Mouse (Mus musculus) gastrocnemius, postnatal 14 days (tissue): ENCODE data around the gene Gdpd1. TPM values are rescaled to one million over a fixed set of nuclear protein-coding genes. Genes with fewer than 3 reads are reported as not detected.
A peak's percentile ranks its signal among the peaks of the same experiment; 100 is the strongest.
"Not testable (repeated sequence)": the region's sequence is repeated elsewhere in the genome, so short reads cannot be mapped to it uniquely, and the experiment has no call there.

Experiments
- DNase-seq: peaks from one replicate; pipeline ENCODE4 v3.0.0; 2021; ENCODE audit warnings: mixed read lengths
- intact Hi-C: fragments of 180-260 bp; cut with DNase I; formaldehyde crosslinking; loops from one replicate; pipeline ENCODE4 v1.15.1; 2025; ENCODE audit warnings: low total_unique reads
- long read RNA-seq, 2 experiments: library from polyadenylated mRNA; stranded (forward); transcript quantifications; one replicate each; pipeline ENCODE4 v2.0.0; 2021
- total RNA-seq, 2 experiments: library from RNA; stranded (reverse); gene quantifications; 2 replicates each; pipeline ENCODE4 v1.2.3; 2021

Gdpd1 gene
- total RNA-seq = 1 to 10 TPM; 2.5 to 3.0 TPM
- long read RNA-seq, experiment 1, partial matches to known transcripts = 0 of 3 reads
- long read RNA-seq, experiment 1, other reads (novel, unspliced or antisense) = 0 of 3 reads
- long read RNA-seq, experiment 2, transcript Gdpd1-201 (10 exons, 2,336 nt) = major isoform, 7 of 8 reads
- long read RNA-seq, experiment 2, partial matches to known transcripts = 1 of 8 reads
- long read RNA-seq, experiment 2, other reads (novel, unspliced or antisense) = 0 of 8 reads

DNA sequence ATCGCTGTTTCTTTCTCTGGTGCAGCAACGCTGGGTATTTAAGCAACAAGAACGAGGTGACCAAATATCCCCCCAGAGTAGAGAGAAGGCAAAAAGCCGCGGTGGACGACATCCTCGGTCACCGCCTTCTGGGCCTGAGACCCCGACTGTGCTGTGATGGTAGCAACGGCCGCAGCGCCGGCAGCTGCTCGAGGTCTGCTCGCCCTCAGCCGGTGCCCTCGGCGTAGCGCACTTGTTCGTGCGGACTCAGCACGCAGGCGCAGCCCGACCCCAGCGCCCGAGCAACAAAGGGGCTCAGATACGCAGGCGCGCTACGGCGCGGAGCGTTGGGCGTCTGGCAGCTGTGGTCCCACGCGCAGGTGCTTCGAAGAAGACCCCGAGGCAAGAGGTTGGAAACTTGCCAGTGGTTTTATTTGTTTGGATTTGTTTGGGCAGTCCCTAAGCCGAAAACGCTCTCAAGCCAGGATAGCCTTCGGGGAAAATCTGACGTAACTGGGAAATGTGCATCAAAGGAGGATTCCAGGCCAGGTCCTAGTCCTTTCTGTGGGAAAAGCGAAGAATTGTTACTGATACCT is at the start of gene Gdpd1:
Gene Gdpd1, minus strand, starts transcription at position 197 of the 575 bp plus-strand sequence.
- intact Hi-C loops = no loop called here
- DNase-seq = peak; percentile 82

DNA sequence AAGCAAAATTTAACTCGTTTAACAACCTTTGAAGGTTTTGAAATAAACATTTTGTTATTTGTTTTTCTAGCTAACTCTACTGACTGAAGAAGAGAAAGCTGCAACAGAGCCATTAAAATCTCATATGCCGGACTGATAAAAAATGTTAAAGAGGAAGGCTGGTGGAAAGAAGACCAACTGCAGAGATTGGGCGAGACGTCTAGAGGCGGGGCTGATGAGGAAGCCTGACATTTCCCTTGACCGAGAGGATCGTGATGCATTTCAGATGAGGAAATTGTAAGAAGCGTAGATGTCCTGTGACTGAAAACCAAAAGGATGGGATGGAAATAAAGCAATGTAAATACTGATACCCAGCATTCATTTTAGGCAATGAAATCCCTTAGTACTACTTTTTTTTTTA is 48.0 kb upstream of the Gdpd1 start:
- intact Hi-C loops = no loop called here
- DNase-seq = no peak

DNA sequence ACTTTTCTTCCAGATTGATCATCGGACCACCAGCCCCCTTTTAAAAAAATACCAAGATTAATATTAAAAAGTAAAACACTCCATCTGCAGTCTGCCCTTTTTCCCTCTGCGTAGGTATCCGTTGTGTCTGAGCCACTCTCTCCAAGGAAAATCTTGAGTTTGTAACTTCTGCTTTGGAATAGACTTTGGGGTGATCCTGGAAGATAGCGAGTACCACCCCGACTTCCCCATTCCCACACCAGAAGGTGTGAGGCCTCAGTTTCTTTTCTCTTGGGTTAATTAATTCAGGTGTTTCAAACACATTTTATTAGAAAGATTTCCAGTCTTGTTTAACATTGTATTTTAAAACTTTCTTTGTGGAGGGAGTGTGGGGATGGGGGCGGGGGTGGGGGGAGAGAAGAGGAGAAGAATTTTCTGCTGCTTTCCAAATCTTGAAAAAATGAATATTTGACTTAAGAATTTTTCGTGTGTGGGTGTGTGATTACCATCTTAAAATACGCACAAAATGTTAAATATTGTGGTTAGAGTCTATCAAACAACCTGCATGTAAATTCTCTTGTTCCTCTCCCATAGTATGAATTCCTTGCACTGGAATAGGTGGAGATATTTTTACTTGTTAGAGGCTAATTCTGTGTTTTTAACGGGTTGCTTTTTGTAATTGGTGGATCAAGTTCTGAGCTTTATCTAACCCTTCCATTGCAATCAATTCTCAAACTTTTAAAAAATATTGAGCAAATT is 36.5 kb upstream of the Gdpd1 start:
- intact Hi-C loops = no loop called here
- no peak for DNase-seq

DNA sequence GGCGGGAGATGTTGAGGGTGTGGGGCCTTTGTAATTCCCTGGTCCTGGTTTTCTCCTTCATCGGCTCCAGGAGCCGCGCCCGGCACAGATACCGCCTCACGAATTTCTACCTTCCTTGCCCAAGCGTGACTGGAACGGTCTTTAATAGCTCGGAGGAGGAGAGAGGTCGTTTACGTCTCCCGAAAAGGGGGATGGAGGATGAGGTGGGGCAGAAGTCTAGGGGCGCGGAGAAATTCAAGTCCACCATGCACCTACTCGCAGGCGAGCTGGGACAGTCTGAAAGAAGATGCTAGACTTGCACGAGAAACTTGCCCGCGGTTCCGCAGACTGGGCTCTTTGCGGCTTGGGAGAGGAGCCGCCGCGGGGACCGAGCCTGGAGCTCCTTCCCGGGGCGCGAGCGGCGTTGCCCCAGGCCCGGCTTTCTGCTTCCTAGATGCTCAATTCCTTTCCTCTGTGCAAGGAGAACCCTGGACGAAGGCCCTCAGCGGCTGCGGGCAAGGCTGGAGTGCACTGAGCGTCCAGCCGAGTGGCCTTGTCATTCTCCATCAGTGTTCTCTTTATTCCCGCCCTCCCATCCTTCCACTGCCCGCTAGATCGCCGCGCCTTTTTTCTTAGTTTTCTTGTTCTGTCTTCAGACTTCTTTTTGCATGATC is 35.8 kb upstream of the Gdpd1 start:
- peak; percentile 6 for DNase-seq
- intact Hi-C loops = no loop called here

DNA sequence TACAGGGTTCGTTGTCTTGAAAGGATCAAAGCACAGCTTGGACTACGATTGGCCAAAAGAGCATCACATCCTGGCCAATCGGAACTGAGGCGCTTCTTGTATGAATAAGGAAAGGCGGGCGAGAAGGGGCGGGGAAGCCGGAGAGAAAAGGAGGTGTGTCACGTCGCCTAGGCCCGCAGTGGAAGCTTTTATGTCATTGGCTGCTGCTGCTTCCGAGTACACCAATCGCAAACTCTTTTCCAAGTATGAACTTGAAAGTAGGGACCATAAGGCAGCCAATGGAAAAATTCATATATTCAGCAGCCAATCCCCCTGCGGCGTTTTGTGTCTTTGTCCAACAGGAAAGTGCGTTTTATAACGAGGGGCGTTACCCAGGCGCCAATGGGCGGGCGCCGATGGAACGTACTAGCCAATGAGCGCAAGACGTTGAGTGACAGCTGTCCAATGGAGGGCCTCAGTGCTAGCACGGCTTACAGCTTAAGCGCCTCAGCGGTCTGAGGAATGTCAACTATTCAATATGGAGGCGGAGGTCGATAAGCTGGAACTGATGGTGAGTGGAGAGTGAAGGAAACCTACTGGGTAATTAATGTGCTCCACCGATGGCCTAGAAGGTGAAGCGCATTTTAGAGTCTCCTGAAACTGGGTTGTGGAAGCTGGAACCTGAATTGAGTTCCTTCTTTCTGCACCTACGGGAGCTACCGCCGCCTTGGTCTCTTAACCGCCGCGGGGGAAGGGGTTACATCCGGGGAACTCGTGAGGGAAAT is 35.1 kb upstream of the Gdpd1 start, which contains the start of gene Ska2:
Gene Ska2, plus strand, starts transcription at position 480 of the 764 bp plus-strand sequence.
- intact Hi-C loops = no loop called here
- peak; percentile 96 for DNase-seq

DNA sequence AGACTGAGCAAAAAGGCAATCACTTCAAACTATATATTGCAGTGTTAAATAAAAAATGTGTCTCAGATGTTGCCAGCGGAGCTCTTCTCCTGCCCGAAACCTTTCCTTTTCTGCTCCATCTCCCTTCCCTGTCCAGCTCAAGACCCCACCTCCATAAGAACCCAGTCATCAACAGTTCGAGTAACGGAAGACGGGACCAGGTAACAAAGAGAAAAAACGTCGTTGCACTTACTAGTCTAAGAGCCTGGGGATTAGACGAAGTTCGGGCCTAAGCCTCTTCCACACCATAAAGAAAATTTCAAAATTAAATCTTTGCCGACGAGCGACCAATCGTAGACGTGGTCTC is 34.5 kb upstream of the Gdpd1 start, which contains the start of gene Prr11:
Gene Prr11, minus strand, starts transcription at position 300 of the 346 bp plus-strand sequence.
- intact Hi-C loops = no loop called here
- DNase-seq = no peak

DNA sequence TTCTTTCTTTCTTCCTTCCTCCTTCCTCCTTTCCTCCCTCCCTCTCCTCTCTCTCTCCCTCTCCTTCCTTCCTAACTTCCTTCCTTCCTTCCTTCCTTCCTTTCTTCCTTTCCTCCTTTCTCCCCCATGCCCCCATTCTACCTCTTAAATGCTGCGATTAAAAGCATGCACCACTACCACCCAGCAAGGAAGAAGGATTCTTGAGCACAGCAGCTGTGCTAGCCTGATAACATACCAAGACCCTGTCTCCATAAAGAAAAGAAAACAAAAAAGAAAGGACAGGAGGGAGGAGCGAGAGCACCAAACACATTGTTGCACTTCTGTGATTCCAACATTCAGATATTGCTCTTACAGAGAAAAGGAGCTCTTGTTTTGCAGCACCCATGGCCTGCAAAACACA is 13.3 kb upstream of the Gdpd1 start:
- DNase-seq = no peak
- intact Hi-C loops = no loop called here

DNA sequence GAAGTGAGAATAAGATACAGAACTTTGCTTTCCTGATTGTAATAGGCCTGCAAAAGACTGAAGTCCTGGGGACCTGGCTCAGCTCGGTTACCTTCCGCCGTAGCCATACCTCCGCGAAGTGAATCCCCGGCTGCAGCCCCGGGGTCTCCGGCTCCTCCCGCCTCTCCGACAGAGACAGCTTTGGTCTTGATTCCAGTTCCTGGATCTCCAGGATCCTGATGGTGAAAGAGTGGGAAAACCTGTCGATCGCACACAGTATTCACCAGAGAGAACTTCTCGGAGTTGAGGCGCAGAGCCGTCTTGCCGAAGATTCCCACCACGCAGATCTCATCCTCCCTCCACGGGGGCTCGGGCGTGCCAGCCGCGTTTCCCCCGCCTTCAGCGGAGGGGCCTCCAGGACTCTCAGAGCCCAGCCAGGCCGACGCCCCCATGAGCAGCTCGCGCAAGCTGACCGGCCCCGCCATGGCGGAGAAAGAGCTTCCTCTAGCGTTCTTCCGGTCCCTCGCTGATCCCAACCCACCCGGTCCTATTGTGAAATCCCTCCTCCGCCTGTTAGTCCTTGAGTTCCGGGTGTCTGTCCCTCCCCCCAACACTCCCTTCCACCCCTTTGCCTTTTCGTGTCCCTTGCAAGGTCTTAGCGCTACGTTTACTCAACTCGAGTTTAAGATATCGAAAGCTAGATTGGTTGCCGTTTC is 12.6 kb upstream of the Gdpd1 start, which contains the start of gene Smg8:
Gene Smg8, minus strand, starts transcription at position 485 of the 695 bp plus-strand sequence.
- intact Hi-C loops = no loop called here
- peak; percentile 79 for DNase-seq

DNA sequence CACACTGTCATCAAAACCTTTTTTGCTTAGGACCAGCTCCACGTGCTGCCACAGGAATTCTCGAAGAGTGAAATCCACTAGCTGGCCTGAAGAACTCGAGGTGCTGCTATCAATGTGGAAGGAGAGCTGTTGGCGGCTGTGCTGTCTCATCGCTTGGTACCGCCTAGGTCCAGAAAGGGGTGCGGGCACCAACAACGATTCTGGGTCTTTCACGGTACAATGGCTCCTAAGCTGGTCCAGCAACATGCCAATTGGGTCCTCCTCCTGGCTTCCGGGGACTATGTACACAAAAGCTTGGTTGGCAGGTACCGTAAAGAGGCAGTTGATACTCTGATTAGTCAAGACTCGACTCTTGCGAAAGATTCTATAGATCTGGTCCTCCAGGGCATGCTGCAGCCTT is 11.6 kb upstream of the Gdpd1 start:
- intact Hi-C loops = no loop called here
- no peak for DNase-seq

DNA sequence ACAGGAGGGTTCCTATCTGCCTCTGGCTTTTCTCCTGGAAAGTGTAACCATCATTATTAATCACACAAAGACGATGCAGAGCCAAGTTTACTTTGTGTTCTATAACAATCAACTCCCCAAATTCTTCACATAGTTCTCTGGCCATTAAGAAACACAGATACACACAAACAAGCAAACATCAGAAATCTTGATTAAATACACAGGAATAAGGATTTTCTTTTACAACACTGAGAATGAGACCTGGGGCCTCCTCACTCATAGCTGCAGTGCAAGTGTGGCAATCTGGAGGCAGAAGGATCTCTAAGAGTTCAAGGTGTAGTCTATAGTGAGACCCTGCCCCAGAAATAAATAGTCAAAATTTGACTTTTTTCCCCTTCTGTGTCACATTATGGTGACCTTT is 9.8 kb upstream of the Gdpd1 start:
- no peak for DNase-seq
- intact Hi-C loops = no loop called here

DNA sequence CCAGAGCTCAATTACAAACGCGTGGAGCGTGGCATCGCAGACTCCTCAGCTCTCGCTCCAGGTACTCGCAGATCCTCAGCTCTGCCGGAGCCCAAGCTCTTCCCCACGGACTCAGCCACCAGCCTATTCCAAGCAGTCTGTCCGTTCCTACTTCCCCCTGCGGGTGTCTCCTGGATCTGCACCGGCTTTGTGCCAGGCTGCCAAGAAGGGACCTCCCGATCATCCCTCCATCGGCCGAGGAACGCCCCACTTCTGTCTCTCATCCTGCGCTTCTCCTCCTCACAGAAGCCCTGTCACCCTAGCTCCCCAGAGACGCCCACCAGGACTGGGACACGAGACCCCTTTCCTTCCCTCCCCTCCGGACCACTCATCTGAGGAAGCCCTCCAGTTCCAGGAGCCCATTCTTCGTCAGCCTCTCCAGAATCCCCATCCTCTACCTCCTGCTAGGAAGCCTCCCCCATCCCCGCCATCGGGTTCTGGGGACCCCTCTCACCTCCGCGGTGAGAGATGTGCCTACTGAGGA is 458 bp downstream of the Gdpd1 start:
- peak; percentile 60 for DNase-seq
- intact Hi-C loops = no loop called here

DNA sequence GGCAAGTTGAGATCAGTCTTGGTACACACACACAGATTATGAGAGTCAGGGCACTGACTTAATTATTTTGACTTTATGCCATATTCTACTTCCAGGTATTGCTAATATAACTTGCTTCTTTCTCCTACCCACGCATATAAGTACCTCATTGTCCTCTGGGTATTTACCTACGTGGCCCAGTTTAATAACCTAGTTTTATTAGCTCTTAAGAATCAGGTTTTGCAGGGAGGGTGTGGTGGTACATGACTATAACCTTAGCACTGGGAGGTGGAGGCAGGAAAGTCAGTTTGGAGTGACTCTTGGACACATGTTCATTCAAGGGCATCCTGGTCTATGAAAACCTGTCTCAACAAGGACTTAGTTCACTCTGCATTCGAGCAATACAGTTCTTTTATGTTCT is 11.8 kb downstream of the Gdpd1 start:
- no peak for DNase-seq
- intact Hi-C loops = no loop called here

DNA sequence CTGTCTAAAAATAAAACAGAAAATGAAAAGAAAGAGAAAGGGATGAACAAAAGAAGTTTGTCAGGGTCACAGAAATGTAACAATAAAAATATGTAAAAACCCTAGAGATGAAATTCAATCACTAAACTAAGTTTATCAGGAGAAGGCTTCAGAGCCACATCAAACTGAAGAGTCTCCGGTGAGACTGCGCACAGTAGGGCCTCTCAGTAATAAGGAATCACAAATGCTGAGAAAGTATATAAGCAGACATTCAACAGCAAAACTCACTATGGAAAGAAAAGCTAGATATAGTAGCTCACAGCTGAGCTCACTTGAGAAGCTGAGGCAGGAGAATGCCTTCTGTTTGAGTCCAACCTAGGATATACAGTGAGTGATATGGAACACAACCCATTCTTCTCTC is 13.5 kb downstream of the Gdpd1 start:
- intact Hi-C loops = no loop called here
- no peak for DNase-seq

DNA sequence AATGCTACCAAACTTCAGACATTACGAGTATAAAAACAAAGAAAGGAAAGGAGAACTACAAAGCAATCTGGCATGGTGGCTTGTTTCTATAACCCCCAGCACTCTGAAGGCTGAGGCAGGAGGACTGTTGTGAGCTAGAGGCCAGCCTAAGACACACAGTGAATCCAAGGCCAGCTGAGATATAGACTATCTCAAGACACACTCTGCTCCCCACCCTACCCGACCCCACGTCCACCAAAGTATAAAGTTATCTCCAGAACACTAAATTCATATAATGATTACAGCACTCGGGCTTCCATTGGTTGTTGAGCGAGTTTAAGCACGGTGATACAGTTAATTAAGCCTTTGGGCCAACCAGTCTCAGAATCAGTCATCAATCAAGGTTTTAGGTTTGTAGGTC is 17.6 kb downstream of the Gdpd1 start:
- intact Hi-C loops = no loop called here
- no peak for DNase-seq

DNA sequence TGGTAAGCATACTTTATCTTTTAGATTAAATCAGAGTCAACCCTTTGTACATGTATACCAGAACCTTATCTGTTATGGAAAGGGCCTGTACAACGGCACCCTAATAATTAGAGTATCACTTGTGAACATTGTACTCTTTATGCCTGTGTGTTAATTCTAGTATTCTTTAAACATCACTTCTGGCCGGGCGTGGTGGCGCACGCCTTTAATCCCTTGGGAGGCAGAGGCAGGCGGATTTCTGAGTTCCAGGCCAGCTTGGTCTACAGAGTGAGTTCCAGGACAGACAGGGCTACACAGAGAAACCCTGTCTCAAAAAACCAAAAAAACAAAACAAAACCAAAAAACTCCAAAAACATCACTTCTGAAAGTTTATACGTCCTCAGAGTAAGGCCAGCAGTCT is 25.0 kb downstream of the Gdpd1 start:
- intact Hi-C loops, DNase-seq: not testable (repeated sequence)

DNA sequence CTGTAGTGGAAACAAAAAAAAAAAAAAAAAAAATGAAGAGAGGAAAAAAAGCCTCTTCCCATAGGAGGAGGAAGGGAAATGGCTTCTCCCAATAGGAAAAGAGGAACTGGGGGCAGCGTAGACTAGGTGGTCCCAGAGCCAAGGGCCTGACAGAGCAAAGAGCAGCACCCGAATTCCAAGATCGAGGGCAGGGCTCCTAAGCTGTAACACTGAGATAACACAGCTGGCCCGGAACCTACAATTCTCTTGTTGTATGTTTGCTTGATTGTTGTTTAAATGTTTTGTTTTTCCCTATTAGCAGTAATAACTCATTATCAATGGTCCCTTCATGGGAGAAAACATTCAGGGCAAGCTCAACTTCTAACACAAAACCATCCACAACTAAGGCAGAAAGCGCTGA is 26.9 kb downstream of the Gdpd1 start:
- intact Hi-C loops = no loop called here

DNA sequence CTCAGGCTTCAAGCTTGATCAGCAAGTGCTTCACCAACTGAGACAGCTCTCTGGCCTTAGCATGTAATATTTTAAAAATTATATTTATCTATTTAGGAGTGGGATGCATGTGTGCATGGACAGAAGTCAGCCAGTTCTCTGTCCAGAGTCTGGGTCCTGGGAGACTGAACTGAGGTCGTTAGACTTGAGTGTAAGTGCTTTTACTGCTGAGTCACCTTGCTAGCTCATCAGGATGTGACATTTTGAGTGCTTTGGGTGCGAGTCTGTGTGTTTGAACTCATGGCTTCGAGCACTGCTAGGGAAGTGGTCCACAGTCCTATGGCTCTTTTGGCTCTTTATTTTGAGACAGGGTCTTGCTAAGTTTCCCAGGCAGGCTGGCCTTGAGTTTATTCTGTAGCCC is 30.8 kb downstream of the Gdpd1 start:
- intact Hi-C loops = no loop called here
- DNase-seq = no peak

More for the DNA sequence above, 26.9 kb downstream of the Gdpd1 start:
- no peak for DNase-seq

DNA sequence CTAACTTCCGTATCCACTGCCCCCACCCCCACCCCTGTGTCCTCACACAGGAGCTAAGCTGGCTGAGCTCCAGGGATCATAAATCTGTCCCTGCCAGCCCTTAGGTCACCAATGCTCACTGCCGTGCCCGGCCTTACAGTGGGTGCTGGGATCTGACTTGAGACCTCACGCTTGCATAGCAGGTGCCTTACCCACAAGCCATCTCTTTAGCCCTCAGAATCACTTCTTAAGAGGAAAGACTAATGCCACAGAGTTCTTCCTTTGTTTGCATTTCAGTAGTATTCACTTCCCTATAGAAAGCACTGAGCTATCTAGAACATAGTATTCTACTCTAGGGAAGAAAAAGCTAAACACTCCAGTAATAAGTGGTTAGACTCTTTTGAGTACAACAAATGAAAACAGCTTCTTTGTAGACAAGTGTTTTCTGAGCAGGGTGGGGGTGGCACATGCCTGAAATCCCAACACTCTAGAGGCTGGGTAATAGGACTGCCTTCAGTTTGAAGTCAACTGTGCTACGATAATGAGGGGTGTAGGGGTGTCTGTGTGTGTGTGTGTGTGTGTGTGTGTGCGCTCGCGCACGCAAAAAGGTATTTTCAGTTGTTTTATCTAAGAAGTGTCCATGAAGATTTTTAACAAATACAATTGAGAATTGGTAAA is 34.4 kb downstream of the Gdpd1 start:
- intact Hi-C loops = no loop called here
- DNase-seq = no peak
